Mouse (Mus musculus): ENCODE data around the gene Scoc. TPM values are rescaled to one million over a fixed set of nuclear protein-coding genes. Genes with fewer than 3 reads are reported as not detected.
"Not testable (repeated sequence)": the region's sequence is repeated elsewhere in the genome, so short reads cannot be mapped to it uniquely, and the experiment has no call there.

The Scoc gene
- polyA plus RNA-seq, 1 experiment, result 9.1 TPM

DNA sequence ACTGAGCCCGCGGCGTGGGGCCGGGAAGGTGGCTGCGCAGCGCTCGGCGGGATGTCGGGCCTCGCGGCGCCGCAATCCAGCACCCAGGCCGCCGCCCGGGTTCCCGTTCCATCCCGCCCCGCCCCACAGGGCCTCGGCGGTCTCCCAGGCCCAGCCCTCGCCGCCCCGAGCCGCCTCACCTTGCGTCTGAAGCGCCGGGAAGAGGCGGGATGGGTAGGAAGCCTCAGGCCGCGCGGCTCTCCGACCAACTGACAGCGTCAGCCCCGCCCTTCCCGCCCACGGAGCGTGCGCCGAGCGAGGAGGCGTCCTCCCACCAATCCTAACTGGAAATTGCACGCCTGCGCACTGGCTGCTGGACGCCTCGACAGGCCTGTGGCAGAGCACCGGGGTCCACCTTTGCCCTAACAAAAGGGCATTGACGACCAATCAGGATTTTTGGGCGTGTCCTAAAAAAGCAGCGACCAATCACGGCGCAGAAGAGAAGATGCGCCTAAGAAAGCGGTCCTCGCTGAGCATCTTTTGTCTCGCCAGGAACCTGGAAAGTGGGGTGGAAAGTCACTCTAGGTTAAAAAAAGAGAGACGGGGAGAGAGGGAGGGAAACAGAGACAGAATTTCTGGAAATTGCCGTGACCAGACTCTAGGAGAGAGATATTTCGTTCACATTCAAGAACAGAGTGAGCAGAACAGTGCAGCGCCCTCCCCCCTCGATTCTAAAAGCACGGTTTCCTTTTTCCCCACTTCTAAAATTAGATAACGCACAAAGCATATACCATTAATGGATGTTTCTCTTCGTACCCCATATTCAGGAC, 15.7 kb downstream of the Scoc start:
- peak; percentile 57 for TF ChIP-seq POLR2A (IDR thresholded peaks at IDR 0.05; ENCODE audit: control insufficient read depth, extremely low read depth, insufficient read depth, low read length, poor library complexity)
- TF ChIP-seq CTCF (IDR thresholded peaks at IDR 0.05; ENCODE audit: borderline replicate concordance, control insufficient read depth, extremely low read depth, insufficient read depth, low read length, poor library complexity), result peak; percentile 61
- Histone ChIP-seq H3K27ac (ENCODE audit: control insufficient read depth, insufficient read depth, low read length) (no peak overlapping the region), H3K27me3 (ENCODE audit: control insufficient read depth, insufficient read depth, low read length) (no peaks in the 10 kb centered on the region), H3K4me3 (ENCODE audit: control insufficient read depth, insufficient read depth, low read length) (peak overlapping the region; percentile 71), H3K36me3 (ENCODE audit: control insufficient read depth, insufficient read depth, low read length) (no peaks in the 10 kb centered on the region; the same call in 1 of the 2 replicates), H3K4me1 (replicated peaks; ENCODE audit: control insufficient read depth, insufficient read depth, low read length) (no peaks in the 10 kb centered on the region)
- WGBS, result under 1% methylated on average over 64 of the region's 64 CpGs
- DNase-seq, result peak; percentile 97

DNA sequence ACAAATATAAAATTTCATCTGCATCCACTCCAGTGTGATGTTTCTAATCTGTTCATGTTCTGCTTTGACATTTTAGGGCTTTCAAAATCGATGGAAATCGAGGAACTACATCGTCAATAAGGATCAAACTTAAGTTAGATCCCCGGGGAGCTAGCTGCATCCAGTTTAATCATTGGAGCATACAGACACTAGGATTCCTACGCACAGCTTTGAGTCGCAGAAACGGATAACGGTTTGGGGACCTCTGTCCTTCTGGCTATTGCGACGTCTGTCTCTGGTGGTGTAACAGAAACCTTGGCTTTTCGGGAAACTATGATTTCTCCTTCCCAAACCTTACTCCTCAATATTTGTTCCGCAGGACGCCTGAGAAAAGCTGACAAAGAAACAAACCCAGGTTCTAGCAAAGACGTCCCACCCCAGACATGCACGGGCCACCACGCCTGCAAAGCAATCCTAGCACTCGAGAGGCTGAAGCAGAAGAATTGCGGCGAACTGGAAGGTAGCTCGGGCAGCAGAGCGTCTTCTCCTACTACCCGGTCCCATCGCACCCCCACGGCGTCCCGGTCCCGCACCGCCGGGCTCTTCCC, 16.4 kb downstream of the Scoc start:
- 1% methylated on average over 29 of the region's 29 CpGs for WGBS
- DNase-seq, result no peak
- Histone ChIP-seq H3K27me3 (ENCODE audit: control insufficient read depth, insufficient read depth, low read length) (no peaks in the 10 kb centered on the region), H3K27ac (ENCODE audit: control insufficient read depth, insufficient read depth, low read length) (no peak overlapping the region), H3K4me3 (ENCODE audit: control insufficient read depth, insufficient read depth, low read length) (peak overlapping the region; percentile 71), H3K36me3 (ENCODE audit: control insufficient read depth, insufficient read depth, low read length) (peaks cover under 1% of the 10 kb centered on the region; the same call in 1 of the 2 replicates), H3K4me1 (replicated peaks; ENCODE audit: control insufficient read depth, insufficient read depth, low read length) (no peaks in the 10 kb centered on the region)
- no peak for TF ChIP-seq CTCF (IDR thresholded peaks at IDR 0.05; ENCODE audit: borderline replicate concordance, control insufficient read depth, extremely low read depth, insufficient read depth, low read length, poor library complexity)
- TF ChIP-seq POLR2A (IDR thresholded peaks at IDR 0.05; ENCODE audit: control insufficient read depth, extremely low read depth, insufficient read depth, low read length, poor library complexity), result no peak

DNA sequence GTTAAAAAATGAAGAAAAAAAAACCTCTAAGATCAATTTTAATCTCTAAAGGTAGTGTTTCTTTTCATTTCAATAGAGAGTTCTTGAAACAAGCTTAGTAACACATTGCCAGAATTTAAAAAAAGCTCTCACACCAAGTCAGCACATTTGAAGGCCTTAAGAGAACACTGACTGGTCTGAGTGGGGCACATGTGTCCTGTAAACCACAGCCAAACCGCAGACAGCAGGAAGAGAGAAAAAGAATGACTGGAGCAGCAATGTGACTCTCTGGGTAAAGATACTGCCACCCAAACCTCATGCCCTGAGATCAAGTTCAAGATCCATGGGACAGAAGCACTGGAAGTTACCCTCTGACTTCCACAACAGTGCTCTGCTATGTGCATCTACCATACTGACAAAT, 21.1 kb downstream of the Scoc start:
- Histone ChIP-seq H3K36me3 (ENCODE audit: control insufficient read depth, insufficient read depth, low read length) (peaks cover 17% of the 10 kb centered on the region), H3K27me3 (ENCODE audit: control insufficient read depth, insufficient read depth, low read length) (no peaks in the 10 kb centered on the region), H3K4me3 (ENCODE audit: control insufficient read depth, insufficient read depth, low read length) (no peak overlapping the region), H3K27ac (ENCODE audit: control insufficient read depth, insufficient read depth, low read length) (no peak overlapping the region), H3K4me1 (replicated peaks; ENCODE audit: control insufficient read depth, insufficient read depth, low read length) (no peaks in the 10 kb centered on the region)
- 17% methylated on average over 1 of the region's 1 CpGs for WGBS
- TF ChIP-seq CTCF (IDR thresholded peaks at IDR 0.05; ENCODE audit: borderline replicate concordance, control insufficient read depth, extremely low read depth, insufficient read depth, low read length, poor library complexity) (no peak), POLR2A (IDR thresholded peaks at IDR 0.05; ENCODE audit: control insufficient read depth, extremely low read depth, insufficient read depth, low read length, poor library complexity) (no peak)
- no peak for DNase-seq

DNA sequence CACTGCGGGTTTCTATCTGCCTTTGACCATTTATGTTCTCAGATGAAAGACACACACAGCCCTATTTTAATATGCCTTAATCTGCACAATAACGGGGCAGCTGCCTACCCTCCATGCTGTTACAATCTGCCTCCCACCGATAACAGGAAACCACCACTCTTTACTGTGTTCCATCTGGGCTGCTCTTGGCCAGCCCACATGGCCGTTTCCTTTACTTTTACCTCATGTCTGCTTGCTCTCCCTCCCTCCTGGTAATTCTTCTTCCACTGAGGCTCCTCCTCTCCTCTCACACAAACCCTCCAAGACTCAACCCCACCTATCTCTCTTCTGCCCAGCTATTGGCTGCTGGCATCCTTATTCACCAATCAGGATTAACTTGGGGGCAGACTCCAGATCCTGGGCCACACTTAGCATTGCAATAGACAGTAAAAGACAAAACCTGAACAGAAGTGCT, 29.1 kb downstream of the Scoc start:
- WGBS, result 19% methylated on average over 4 of the region's 4 CpGs
- no peaks in the 10 kb centered on the region for H3K27me3 ChIP-seq (ENCODE audit: control insufficient read depth, insufficient read depth, low read length)
- H3K27ac ChIP-seq (ENCODE audit: control insufficient read depth, insufficient read depth, low read length), result no peak overlapping the region
- TF ChIP-seq POLR2A (IDR thresholded peaks at IDR 0.05; ENCODE audit: control insufficient read depth, extremely low read depth, insufficient read depth, low read length, poor library complexity), result no peak
- TF ChIP-seq CTCF (IDR thresholded peaks at IDR 0.05; ENCODE audit: borderline replicate concordance, control insufficient read depth, extremely low read depth, insufficient read depth, low read length, poor library complexity), result no peak
- peaks cover 8% of the 10 kb centered on the region; the same call in 1 of the 2 replicates for H3K36me3 ChIP-seq (ENCODE audit: control insufficient read depth, insufficient read depth, low read length)
- peaks cover 3% of the 10 kb centered on the region; the same call in 1 of the 2 replicates for H3K4me1 ChIP-seq (replicated peaks; ENCODE audit: control insufficient read depth, insufficient read depth, low read length)
- DNase-seq, result peak; percentile 22
- no peak overlapping the region for H3K4me3 ChIP-seq (ENCODE audit: control insufficient read depth, insufficient read depth, low read length)

DNA sequence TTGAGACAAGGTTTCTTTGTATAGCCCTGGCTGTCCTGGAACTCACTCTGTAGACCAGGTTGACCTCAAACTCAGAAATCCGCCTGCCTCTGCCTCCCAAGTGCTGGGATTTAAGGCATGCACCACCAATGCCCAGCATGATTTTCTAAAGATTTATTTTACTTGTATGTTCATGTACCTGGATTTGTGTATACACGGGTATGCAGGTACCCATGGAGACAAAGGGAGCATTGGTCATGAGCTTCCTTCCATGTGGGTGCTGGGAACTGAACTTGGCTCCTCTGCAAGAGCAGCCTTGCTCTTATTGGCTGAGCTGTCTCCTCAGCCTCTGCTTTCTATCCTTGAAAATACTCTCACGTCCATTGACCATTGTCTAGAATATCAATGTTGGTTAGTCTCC, 29.6 kb downstream of the Scoc start:
- H3K27me3 ChIP-seq (ENCODE audit: control insufficient read depth, insufficient read depth, low read length); H3K36me3 ChIP-seq (ENCODE audit: control insufficient read depth, insufficient read depth, low read length); H3K27ac ChIP-seq (ENCODE audit: control insufficient read depth, insufficient read depth, low read length); DNase-seq; H3K4me3 ChIP-seq (ENCODE audit: control insufficient read depth, insufficient read depth, low read length); H3K4me1 ChIP-seq (replicated peaks; ENCODE audit: control insufficient read depth, insufficient read depth, low read length): not testable (repeated sequence)
- WGBS, result 91% methylated on average over 3 of the region's 3 CpGs

DNA sequence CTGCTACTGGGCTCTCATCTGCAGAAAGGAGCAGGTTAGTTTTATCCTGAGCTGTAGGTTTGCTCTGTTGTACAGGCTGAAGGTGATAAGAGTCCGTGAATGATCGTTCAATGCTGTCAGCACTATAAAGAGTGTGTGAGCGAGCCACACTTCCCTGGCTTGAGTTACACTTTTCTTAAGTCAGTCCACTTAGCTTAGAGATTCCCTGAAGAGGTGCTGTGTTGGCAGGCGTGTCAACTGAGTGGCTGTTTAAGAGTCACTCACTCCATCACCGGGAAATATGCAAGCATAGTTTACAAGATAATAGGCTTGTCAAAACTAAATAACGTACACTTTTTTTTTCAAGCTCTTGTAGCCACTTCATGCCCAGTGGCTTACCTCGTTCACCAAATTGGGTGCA, 31.2 kb downstream of the Scoc start:
- no peak overlapping the region for H3K27ac ChIP-seq (ENCODE audit: control insufficient read depth, insufficient read depth, low read length)
- DNase-seq, result no peak
- TF ChIP-seq POLR2A (IDR thresholded peaks at IDR 0.05; ENCODE audit: control insufficient read depth, extremely low read depth, insufficient read depth, low read length, poor library complexity) (no peak), CTCF (IDR thresholded peaks at IDR 0.05; ENCODE audit: borderline replicate concordance, control insufficient read depth, extremely low read depth, insufficient read depth, low read length, poor library complexity) (no peak)
- H3K27me3 ChIP-seq (ENCODE audit: control insufficient read depth, insufficient read depth, low read length), result no peaks in the 10 kb centered on the region
- H3K36me3 ChIP-seq (ENCODE audit: control insufficient read depth, insufficient read depth, low read length), result no peaks in the 10 kb centered on the region
- peaks cover 3% of the 10 kb centered on the region; the same call in 1 of the 2 replicates for H3K4me1 ChIP-seq (replicated peaks; ENCODE audit: control insufficient read depth, insufficient read depth, low read length)
- H3K4me3 ChIP-seq (ENCODE audit: control insufficient read depth, insufficient read depth, low read length), result no peak overlapping the region
- 91% methylated on average over 7 of the region's 7 CpGs for WGBS

Data from thymus, adult 2 months (tissue).